Mouse (Mus musculus) hindbrain, embryonic 10.5 days (tissue): ENCODE measurements around the gene Sar1b. TPM values are rescaled to one million over a fixed set of nuclear protein-coding genes. Genes with fewer than 3 reads are reported as not detected.
"Not testable (repeated sequence)": the region's sequence is repeated elsewhere in the genome, so short reads cannot be mapped to it uniquely, and the experiment has no call there.

Experiments
- DNase-seq: peaks from one replicate; pipeline ENCODE4 v3.0.0-alpha.2; 2017; ENCODE audit warnings: low spot score
- H3K27ac ChIP-seq: fragments of 300-500 bp; sonication (generic); 2 replicates; pipeline ENCODE4 v1.5.1; 2016; ENCODE audit warnings: mild to moderate bottlenecking, moderate library complexity
- H3K27me3 ChIP-seq: fragments of 300-500 bp; sonication (generic); 2 replicates; pipeline ENCODE4 v1.6.1; 2016; ENCODE audit warnings: mild to moderate bottlenecking; ENCODE audit not compliant: poor library complexity, insufficient read depth, severe bottlenecking
- H3K36me3 ChIP-seq: fragments of 300-500 bp; sonication (generic); 2 replicates; pipeline ENCODE4 v1.6.1; 2016; ENCODE audit warnings: mild to moderate bottlenecking, moderate library complexity
- H3K4me1 ChIP-seq: fragments of 300-500 bp; sonication (generic); replicated peaks from 2 replicates; pipeline ENCODE4 v1.6.1; 2016; ENCODE audit warnings: mild to moderate bottlenecking
- H3K4me3 ChIP-seq: fragments of 300-500 bp; sonication (generic); 2 replicates; pipeline ENCODE4 v1.5.1; 2016; ENCODE audit warnings: mild to moderate bottlenecking, moderate library complexity
- H3K9me3 ChIP-seq: fragments of 300-500 bp; sonication (generic); 2 replicates; pipeline ENCODE4 v1.6.1; 2016; ENCODE audit warnings: mild to moderate bottlenecking, moderate library complexity
- WGBS: fragments of 180-500 bp; shearing (Covaris S2); methylation state at CpG from one replicate; pipeline ENCODE4 v1.1.7; 2016; 5-methylcytosine and 5-hydroxymethylcytosine counted together
- polyA plus RNA-seq: library from polyadenylated mRNA; unstranded; fragments of >200 nt; fragmentation: Nextera tagmentation; extraction: Ambion mirVana; gene quantifications from 2 replicates; pipeline ENCODE4 v1.2.1, GENCODE M21; 2016

The Sar1b gene
- 117 and 135 TPM in 2 replicates for polyA plus RNA-seq

DNA sequence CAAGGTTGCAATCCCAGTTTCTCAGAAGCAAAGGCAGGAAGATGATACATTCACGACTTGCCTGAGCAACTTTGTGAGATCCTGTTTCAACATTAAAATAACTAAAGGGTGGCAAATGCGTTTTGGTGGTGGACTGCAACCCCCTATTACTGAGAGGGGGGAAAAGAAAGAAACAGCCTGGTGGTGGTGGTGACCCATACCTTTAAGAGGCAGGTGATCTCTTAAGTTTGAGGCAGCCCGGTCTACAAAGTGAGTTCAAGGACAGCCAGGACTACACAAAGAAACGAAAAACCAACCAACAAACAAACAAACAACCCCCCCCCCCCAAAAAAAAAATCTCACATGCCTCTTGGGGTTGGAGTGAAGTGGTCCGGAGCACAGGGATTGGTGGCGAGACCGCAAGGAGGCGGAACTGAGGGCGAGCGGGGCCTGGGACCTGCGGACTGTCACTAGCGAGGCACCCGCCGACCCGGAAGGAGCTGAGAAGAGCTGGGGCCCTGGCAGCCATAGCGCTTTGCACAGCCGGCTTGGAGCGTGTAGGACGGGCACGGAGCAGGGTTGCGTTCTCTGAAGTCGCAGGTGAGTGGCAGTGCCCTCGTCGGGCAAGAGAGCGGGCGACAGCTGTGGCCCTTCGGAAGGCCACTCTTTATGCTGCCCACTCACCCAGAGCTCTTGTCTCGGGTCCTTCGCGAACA is at the start of gene Sar1b, which contains the start of gene Sec24a:
Sar1b (plus strand) TSS at position 475 of the 695 bp plus-strand sequence.
Sec24a (minus strand) TSS at position 422 of the 695 bp plus-strand sequence.
- WGBS = 1% methylated on average over 30 of the region's 30 CpGs

DNA sequence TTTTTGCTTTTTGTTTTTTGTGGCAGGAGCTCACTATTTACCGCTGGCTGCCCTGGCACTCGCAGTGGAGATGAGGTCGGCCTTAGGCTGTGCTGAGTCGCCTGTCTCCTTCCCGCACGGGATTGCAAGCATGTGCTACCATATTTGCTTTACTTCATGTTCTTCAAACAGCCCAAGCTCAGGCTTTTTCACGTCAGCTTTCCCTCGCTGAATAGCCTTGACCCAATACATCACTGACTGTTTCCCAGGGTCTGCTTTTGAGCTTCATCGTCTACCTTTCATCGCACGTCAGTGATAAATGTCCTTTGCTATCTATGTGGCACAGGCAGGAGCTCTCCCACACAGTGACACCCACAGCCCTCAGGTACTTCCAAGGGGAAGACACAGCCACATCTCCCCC is 42.4 kb upstream of the Sar1b start:
- Histone ChIP-seq H3K27me3 (no peaks in the 10 kb centered on the region), H3K9me3 (no peaks in the 10 kb centered on the region), H3K4me1 (no peaks in the 10 kb centered on the region), H3K36me3 (peaks cover 92% of the 10 kb centered on the region), H3K4me3 (no peak overlapping the region), H3K27ac (no peak overlapping the region)
- no peak for DNase-seq
- WGBS = 96% methylated on average over 11 of the region's 11 CpGs

More for the DNA sequence above, at the start of gene Sar1b, which contains the start of gene Sec24a:
- peak within 1 kb of the TSS; percentile 92 for H3K4me3 ChIP-seq
- no peaks in the 10 kb centered on the region for H3K27me3 ChIP-seq
- H3K27ac ChIP-seq = peak within 1 kb of the TSS; percentile 86
- H3K4me1 ChIP-seq = peaks cover 17% of the 10 kb centered on the region
- H3K36me3 ChIP-seq = no peaks in the 10 kb centered on the region
- no peaks in the 10 kb centered on the region for H3K9me3 ChIP-seq
- DNase-seq = peak; percentile 82

- no peaks in the 10 kb centered on the region for H3K4me1 ChIP-seq
- peaks cover 64% of the 10 kb centered on the region for H3K36me3 ChIP-seq
- H3K27ac ChIP-seq = no peak overlapping the region
- WGBS = 89% methylated on average over 1 of the region's 1 CpGs
- H3K4me3 ChIP-seq = no peak overlapping the region
- no peak for DNase-seq
- no peaks in the 10 kb centered on the region for H3K9me3 ChIP-seq
- no peaks in the 10 kb centered on the region for H3K27me3 ChIP-seq
Observed at GRCm38 (mm10) chr11:51732883-51733282, 30.6 kb upstream of the Sar1b start.

DNA sequence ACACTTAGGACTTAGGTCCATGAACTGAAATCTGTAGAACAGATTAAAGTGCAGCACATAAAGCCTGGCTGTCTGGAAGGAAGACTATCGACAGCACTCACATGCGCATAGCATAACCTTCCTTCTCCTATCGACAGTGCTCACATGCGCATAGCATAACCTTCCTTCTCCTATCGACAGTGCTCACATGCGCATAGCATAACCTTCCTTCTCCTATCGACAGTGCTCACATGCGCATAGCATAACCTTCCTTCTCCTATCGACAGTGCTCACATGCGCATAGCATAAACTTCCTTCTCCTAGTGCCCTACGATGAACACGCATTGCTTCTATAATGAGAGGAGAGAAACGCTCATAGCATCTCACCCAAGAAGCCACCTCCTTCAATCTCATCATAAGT is 29.3 kb upstream of the Sar1b start:
- H3K27ac ChIP-seq, H3K9me3 ChIP-seq, H3K4me1 ChIP-seq, H3K27me3 ChIP-seq, H3K4me3 ChIP-seq, DNase-seq: not testable (repeated sequence)
- peaks cover 70% of the 10 kb centered on the region for H3K36me3 ChIP-seq
- WGBS = 97% methylated on average over 13 of the region's 13 CpGs

- no peaks in the 10 kb centered on the region for H3K27me3 ChIP-seq
- 93% methylated on average over 3 of the region's 3 CpGs for WGBS
- H3K9me3 ChIP-seq = no peaks in the 10 kb centered on the region
- no peaks in the 10 kb centered on the region for H3K4me1 ChIP-seq
- H3K36me3 ChIP-seq = peaks cover 70% of the 10 kb centered on the region
- DNase-seq = no peak
- H3K27ac ChIP-seq = no peak overlapping the region
- no peak overlapping the region for H3K4me3 ChIP-seq
Observed at GRCm38 (mm10) chr11:51738651-51739403, 24.7 kb upstream of the Sar1b start.

DNA sequence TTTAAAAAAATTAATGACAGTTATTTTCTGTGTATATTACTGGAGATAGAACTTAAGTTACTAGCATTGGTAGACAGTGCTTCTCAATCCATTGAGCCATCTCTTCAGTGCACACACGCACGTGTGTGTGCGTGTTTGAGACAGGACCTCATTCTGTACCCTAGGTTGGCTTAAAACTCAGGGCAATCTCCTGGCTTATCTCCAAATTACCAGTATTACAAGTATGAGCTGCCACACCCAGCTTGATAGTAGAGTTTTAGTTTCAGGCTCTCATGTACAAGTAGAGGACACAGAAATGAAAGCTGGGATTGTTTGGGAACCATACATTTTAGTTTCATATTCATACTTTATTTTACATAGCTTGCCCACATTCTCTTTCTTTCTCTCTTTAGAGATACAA is 22.8 kb upstream of the Sar1b start:
- Histone ChIP-seq H3K27ac (no peak overlapping the region), H3K4me1 (no peaks in the 10 kb centered on the region), H3K4me3 (no peak overlapping the region), H3K36me3 (peaks cover 64% of the 10 kb centered on the region), H3K27me3 (no peaks in the 10 kb centered on the region), H3K9me3 (no peaks in the 10 kb centered on the region)
- 95% methylated on average over 3 of the region's 3 CpGs for WGBS
- DNase-seq = no peak

DNA sequence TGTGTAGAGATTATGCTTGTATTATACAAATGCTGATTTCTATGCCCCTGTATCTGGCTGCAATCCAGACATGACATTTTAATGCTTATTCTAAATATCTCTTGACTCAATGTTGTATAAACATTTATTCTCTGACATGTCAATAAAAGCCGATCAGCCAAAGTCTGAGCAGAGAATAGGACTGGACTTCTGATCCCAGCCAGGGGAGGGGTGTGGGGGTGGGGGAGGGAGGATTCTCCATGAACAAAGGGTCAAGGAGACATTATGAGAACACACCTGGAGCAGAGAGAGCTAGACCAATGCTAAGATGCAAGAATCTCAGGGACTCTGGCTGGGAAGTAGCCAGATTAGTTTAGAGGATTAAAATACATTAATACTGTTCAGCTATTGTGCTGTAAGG is 17.4 kb upstream of the Sar1b start:
- H3K4me3 ChIP-seq = no peak overlapping the region
- H3K27ac ChIP-seq = no peak overlapping the region
- no peak for DNase-seq
- peaks cover 55% of the 10 kb centered on the region for H3K36me3 ChIP-seq
- 94% methylated on average over 1 of the region's 1 CpGs for WGBS
- H3K4me1 ChIP-seq = no peaks in the 10 kb centered on the region
- H3K27me3 ChIP-seq = no peaks in the 10 kb centered on the region
- H3K9me3 ChIP-seq = no peaks in the 10 kb centered on the region

- 80% methylated on average over 6 of the region's 6 CpGs for WGBS
- H3K27ac ChIP-seq, H3K27me3 ChIP-seq, DNase-seq, H3K4me3 ChIP-seq, H3K9me3 ChIP-seq: not testable (repeated sequence)
- peaks cover 23% of the 10 kb centered on the region for H3K36me3 ChIP-seq
- peaks cover 18% of the 10 kb centered on the region for H3K4me1 ChIP-seq
Observed at GRCm38 (mm10) chr11:51751623-51752225, 11.8 kb upstream of the Sar1b start.

DNA sequence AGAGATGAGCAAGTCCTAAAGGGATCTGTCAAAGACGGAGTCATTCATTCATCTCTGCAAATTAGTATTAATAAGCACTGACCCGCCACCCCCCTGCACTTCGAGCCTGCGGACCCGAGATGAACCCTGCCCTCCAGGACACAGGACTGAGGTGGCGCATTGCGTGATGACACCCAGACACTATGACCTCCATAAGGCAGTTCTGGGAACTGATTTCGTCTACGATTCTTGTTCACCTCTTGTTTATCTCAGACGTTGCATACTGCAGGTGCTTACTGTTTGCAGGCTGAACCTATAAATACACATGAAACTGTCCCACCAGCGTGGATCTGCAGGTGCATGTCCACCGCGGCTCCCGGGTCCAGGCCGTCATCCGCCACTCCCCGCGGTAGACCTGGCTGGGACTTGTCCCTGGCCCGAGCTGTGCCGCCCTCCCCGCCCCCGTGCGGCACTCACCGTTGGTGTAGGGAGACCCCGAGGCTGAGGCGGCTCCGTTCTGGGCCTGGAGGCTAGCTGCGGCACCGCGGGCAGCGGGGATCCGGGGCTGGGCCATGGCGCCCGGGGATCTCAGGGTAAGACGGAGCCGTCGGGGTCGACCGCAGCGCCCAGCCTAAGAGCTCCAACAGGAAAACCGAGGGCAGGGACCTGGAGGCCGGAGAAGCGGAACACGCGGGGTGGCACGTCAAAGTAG is 7.7 kb upstream of the Sar1b start:
- Histone ChIP-seq H3K4me3 (peak overlapping the region; percentile 97), H3K9me3 (no peaks in the 10 kb centered on the region), H3K27me3 (no peaks in the 10 kb centered on the region), H3K36me3 (peaks cover 1% of the 10 kb centered on the region; the same call in 1 of the 2 replicates), H3K27ac (peak overlapping the region; percentile 88), H3K4me1 (peaks cover 24% of the 10 kb centered on the region)
- DNase-seq = no peak
- under 1% methylated on average over 46 of the region's 46 CpGs for WGBS

GRCm38 (mm10) chr11:51756352-51756771 is 7.1 kb upstream of the Sar1b start:
- Histone ChIP-seq H3K9me3 (no peaks in the 10 kb centered on the region), H3K4me1 (peaks cover 24% of the 10 kb centered on the region), H3K36me3 (no peaks in the 10 kb centered on the region), H3K27ac (peak overlapping the region; percentile 88), H3K4me3 (peak overlapping the region; percentile 97), H3K27me3 (no peaks in the 10 kb centered on the region)
- 0% methylated on average over 41 of the region's 41 CpGs for WGBS
- peak; percentile 91 for DNase-seq

- Histone ChIP-seq H3K4me1 (peaks cover 24% of the 10 kb centered on the region), H3K27ac (peak overlapping the region; percentile 88), H3K27me3 (no peaks in the 10 kb centered on the region), H3K9me3 (no peaks in the 10 kb centered on the region), H3K4me3 (peak overlapping the region; percentile 97), H3K36me3 (no peaks in the 10 kb centered on the region)
- 78% methylated on average over 11 of the region's 11 CpGs for WGBS
- DNase-seq = no peak
Observed at GRCm38 (mm10) chr11:51757023-51757422, 6.5 kb upstream of the Sar1b start.

DNA sequence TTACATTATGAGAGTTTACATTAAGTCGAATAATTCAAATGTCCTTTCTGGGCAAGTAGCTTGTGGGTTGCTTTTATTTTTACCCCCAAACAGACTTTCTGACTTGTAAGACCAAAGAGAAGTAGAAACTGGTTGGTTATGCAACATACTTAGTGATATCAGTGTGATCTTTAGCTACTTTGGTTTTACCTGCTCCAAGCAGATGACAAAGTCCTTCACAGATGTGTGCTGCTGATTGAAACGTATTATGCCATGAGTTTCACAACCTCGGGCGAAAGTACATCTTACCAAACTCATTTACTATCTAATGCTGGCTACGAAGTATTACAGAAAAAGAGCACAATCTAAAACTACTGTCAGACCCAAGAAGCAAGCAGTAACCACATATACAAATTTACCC is 5.9 kb upstream of the Sar1b start:
- Histone ChIP-seq H3K4me3 (no peak overlapping the region), H3K36me3 (no peaks in the 10 kb centered on the region), H3K4me1 (peaks cover 24% of the 10 kb centered on the region), H3K9me3 (no peaks in the 10 kb centered on the region), H3K27me3 (no peaks in the 10 kb centered on the region), H3K27ac (no peak overlapping the region)
- WGBS = 92% methylated on average over 5 of the region's 5 CpGs
- no peak for DNase-seq
